Mouse (Mus musculus): Measurements from ENCODE around the gene Carns1.

Carns1 gene

GRCm38 (mm10) chr19:4202149-4202548 lies 26.9 kb upstream of the Carns1 start:
- DNase-seq (ENCODE audit: low spot score in 2 of 2), result no peak

GRCm38 (mm10) chr19:4201291-4201909 lies 26.1 kb upstream of the Carns1 start, which contains the start of gene Rad9a:
Gene Rad9a (minus strand): TSS chr19:4201662.
- DNase-seq (ENCODE audit: low spot score in 2 of 2), result peak; percentile 96

- DNase-seq (ENCODE audit: low spot score in 2 of 2), result no peak
Observed at GRCm38 (mm10) chr19:4197180-4197579, 21.9 kb upstream of the Carns1 start.

GRCm38 (mm10) chr19:4196548-4196947 lies 21.3 kb upstream of the Carns1 start:
- no peak for DNase-seq (ENCODE audit: low spot score in 2 of 2)

GRCm38 (mm10) chr19:4196048-4196447 lies 20.8 kb upstream of the Carns1 start:
- no peak for DNase-seq (ENCODE audit: low spot score in 2 of 2)

GRCm38 (mm10) chr19:4194776-4195650 lies 19.7 kb upstream of the Carns1 start:
- no peak for DNase-seq (ENCODE audit: low spot score in 2 of 2)

GRCm38 (mm10) chr19:4194021-4194724 lies 18.9 kb upstream of the Carns1 start:
- DNase-seq (ENCODE audit: low spot score in 2 of 2), result no peak

GRCm38 (mm10) chr19:4193129-4193528 lies 17.9 kb upstream of the Carns1 start:
- DNase-seq (ENCODE audit: low spot score in 2 of 2), result no peak

GRCm38 (mm10) chr19:4192251-4192985 lies 17.1 kb upstream of the Carns1 start:
- DNase-seq (ENCODE audit: low spot score in 2 of 2), result no peak

- peak; percentile 86 to 94 for DNase-seq (ENCODE audit: low spot score in 2 of 2)
Observed at GRCm38 (mm10) chr19:4191528-4192250, 16.4 kb upstream of the Carns1 start, which contains the start of gene Ppp1ca. Gene Ppp1ca (plus strand): TSS chr19:4192065.

- no peak for DNase-seq (ENCODE audit: low spot score in 2 of 2)
Observed at GRCm38 (mm10) chr19:4190831-4191334, 15.6 kb upstream of the Carns1 start, which contains the start of gene Tbc1d10c. Gene Tbc1d10c (minus strand): TSS chr19:4191284.

GRCm38 (mm10) chr19:4189051-4189620 lies 13.9 kb upstream of the Carns1 start:
- no peak for DNase-seq (ENCODE audit: low spot score in 2 of 2)

- DNase-seq (ENCODE audit: low spot score in 2 of 2), result no peak
Observed at GRCm38 (mm10) chr19:4187303-4187702, 12.0 kb upstream of the Carns1 start.

- DNase-seq (ENCODE audit: low spot score in 2 of 2), result no peak
Observed at GRCm38 (mm10) chr19:4184976-4185975, 10.0 kb upstream of the Carns1 start.

GRCm38 (mm10) chr19:4183689-4184088 lies 8.4 kb upstream of the Carns1 start:
- DNase-seq (ENCODE audit: low spot score in 2 of 2), result no peak

GRCm38 (mm10) chr19:4181892-4182291 lies 6.6 kb upstream of the Carns1 start:
- peak; percentile 79 to 89 for DNase-seq (ENCODE audit: low spot score in 2 of 2)

GRCm38 (mm10) chr19:4180411-4180810 lies 5.1 kb upstream of the Carns1 start:
- no peak for DNase-seq (ENCODE audit: low spot score in 2 of 2)

GRCm38 (mm10) chr19:4172925-4173324 lies 2.4 kb downstream of the Carns1 start:
- no peak for DNase-seq (ENCODE audit: low spot score in 2 of 2)
